Mouse (Mus musculus) kidney, postnatal 36 days (tissue): Measurements from ENCODE around the gene Srbd1.

Experiments used
- DNase-seq, 2 experiments: peaks; one replicate each; pipeline ENCODE4 v3.0.0; 2021 to 2022; ENCODE audit warnings: mixed read lengths in 2 of 2

Gene Srbd1

DNA sequence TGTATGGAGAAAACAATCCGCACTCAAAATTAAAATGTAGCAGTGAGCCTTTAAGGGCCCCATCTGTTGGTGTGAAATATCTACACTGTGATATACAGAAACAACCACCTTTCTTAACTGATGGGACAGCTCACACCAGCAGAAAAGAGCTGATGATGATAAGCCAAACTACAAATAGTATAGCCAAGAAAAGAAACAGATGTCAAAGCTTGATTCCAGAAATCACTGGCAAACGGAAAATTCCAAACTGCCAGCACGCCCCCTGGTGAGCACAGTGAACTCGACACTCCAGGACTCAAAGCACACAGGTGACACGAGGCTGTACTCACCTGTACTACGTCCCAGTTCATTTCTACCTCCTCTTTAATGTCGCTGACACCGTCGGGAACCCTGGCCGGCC, 9.1 kb downstream of the Srbd1 start:
- DNase-seq, result peak in 1 of 2 experiments; percentile 13

DNA sequence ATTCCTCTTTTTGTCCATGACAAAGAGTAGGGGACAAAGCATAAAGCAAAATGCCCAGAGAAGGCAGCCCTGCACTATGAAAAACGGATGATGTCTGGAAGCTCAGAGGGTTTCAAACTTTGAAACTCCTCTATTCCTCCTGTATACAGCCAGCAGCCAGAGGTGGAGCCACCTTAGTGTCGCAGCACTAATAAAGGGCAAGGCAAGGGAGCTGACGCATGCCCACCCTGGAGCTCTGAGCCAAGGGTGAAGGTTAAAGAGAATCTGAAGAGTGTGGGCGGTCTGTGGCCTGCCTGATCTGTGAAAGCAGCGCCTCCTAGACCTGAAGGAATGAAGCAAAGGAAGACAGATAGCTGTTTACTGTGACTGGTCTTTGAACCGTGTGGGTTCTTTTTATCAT, 10.5 kb downstream of the Srbd1 start:
- DNase-seq, result no peak

DNA sequence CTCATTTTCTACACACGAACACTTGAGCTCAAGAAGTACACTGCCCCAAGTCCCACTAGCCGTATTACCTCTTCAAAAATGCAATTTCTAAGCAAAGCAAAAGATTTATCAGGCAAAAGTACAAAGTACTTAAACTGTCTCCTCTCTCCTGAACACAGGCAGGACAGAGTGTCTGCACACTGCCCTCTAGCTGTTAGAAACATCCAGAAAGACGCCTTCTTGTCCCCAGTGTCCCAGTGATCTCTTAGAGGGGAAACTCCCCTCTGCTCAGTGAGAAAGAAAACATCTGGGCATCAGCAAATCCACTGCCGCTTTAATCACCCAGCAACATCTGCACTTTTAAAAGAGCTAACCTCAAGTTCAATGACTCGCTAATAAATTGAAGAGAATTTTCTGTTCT, 12.4 kb downstream of the Srbd1 start:
- peak; percentile 40 to 47 for DNase-seq

DNA sequence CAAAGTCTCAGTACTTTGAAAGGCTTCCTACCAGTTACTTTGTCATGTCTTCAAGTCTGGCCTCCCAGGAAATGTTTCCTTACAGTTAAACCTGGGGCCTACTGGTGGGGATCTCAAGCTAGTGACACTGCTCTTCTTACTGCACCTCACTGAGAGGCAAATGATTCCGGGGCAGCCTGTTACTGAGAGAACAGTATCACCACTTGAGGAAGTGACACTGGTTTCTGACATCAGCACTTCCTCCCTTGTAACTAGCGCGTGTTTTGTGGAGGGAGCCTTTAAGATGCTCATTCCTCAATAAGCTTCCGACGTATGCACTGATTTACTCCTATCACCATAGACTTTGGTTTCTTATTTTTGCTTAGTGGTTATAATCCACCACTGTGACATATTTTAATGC, 16.8 kb downstream of the Srbd1 start:
- no peak for DNase-seq

DNA sequence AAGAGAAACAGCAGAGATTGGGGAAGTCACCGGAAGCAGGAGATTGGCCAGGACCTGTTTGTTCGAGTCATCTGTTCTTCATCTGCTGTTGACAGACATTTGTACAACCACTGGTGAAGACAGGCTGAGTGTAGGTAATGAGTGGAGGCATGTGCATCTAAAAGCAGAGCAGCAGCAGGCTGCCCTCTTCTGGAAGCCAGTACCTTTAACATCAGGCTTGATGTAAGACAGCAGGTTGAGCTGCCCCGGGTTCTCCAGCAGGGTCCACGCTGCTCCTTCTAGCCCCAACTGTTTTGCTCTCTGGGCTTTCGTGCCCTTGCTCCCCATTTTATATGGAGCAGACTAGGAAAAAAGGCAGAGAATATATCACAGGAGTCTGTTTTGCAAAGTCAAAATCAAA, 19.1 kb downstream of the Srbd1 start:
- peak in 1 of 2 experiments; percentile 16 for DNase-seq

DNA sequence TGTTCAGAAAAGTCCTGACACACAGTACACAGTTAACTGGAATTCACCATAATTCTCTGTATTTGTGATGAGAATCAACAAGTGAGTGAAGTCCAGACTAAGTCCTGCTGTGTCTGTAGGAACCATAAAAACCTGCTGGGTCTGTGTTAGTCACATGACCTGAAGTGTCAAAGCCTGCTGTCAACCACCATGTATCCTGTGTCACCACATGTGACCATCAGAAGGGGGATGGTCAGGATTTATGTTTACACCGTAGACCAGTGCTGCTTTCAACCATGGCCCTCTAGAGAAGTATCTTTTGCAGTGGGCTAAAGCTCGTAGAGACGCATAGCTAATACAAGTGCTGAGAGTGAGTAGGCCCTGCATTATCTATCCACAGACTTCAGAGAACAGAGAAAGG, 21.8 kb downstream of the Srbd1 start:
- DNase-seq, result no peak

DNA sequence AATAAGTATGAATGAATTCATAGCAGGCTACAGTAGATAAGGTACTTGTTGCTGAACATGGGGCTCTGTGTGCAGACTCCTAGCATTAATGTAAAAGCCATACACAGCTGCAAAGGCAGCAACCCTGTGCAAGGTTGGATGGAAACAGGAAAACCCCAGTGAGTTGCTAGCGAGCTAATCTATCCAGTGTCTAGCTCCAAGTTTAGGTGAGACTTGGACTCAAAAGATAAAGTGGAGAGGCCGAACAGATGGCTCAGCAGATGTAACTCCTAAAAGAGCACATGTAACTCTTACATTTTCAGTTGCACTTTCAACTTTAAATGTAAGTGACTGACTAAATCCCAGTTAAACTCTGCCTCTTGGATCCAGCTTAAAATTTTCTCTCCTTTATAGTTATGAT, 48.1 kb downstream of the Srbd1 start:
- DNase-seq, result no peak

DNA sequence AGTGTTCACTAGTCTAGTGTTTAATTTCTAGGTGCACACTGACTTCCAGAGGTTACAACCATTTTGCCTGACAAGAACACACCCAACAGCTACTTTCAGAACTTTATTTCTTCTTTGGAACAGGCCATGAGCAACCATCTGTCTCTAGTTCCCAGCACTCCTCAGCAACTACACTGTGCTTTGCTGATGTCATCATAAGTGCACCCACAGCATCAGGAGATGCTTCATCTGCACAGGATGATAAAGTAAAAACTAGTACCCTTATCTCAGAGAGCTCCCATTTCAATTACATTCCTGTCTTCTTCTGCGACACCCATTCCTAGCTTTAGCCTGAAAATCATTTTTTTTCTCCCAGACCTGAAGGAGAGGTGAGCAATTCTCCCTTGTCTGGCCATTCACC, 51.9 kb downstream of the Srbd1 start:
- DNase-seq, result no peak

DNA sequence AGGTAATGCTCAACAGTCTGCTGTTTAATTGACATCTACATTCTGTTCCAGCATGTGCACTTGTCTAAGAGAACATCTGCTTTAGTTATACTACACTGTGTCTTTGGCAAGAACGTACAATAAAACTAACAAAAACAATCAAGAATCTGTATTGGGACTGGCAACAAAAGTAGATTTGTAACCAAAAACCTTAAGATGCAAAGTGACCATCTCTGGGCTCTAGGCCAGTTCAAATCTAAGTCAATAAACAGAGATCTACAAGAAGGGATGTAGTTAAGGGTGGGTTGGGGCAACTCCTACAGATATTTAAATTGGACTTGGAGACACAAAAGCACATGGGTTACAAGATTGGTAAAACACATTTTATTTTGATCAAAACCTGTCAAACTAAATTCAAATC, 53.3 kb downstream of the Srbd1 start:
- no peak for DNase-seq

DNA sequence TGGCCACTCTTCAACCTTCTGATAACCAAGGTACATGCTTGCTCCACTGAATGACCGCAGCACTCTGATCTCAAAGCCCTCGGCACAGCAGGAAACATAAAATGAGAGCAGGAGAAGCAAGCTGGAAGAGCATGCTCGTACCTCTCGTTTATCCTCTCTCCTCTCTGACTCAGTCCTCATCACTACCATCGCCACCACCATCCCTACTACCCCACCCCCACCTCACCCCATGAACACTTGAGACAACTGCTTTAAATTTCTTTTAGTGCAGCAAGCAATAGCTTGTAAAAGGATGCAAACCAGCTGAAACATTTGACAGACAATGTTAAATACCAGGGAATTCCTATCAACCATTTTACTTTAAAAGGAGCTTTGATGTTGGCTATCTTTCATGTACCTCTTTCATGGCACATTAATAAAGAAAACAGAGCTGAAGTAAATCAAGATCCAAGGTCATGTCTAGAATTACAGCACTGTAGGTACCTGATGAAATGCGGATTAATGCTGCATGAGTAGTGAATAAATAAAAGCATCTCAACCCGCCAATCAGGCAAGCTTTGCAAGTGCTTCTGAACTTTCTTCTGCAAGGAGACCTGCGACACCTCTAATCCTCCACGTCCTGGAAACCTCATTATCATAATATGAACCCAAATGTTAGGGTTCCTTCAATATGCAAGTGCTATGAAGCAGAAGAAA, 54.9 kb downstream of the Srbd1 start:
- DNase-seq, result no peak

DNA sequence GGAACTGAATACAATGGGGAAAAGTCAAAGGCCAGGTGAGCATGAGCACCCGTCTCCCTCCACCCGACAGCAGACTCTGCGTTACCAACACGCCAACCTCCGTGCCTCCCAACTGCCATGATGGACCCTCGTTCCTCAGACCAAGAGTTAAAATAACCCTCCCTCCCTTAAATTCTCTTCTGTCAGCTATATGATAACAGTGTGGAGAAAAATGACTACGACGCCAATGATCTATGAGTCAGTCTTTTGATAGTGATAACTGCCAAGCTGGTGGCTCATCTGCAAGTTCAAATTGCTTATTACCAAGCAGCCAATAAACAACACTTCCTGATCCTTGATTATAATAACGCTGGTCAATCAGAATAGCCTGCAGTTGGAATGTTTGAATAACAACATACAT, 57.1 kb downstream of the Srbd1 start:
- DNase-seq, result no peak

DNA sequence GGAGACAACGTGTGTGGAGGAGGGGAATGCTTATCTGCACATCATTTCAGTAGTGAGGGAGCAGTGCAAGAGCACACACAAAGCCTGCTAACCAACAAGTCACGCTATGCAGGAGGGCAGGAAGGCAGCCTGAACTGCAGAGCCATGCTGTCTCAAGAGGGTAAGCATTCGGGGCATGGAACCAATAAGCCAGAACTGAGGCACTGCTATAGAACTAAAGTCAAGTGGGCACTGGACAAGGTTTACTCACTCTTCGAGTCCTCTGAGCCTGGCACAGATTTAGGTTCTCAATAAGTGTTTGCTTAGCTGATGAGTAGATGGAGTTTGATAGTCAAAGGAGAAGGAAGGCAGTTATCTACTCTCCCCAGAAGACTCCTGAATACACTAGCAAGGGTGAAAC, 58.8 kb downstream of the Srbd1 start:
- DNase-seq, result no peak

DNA sequence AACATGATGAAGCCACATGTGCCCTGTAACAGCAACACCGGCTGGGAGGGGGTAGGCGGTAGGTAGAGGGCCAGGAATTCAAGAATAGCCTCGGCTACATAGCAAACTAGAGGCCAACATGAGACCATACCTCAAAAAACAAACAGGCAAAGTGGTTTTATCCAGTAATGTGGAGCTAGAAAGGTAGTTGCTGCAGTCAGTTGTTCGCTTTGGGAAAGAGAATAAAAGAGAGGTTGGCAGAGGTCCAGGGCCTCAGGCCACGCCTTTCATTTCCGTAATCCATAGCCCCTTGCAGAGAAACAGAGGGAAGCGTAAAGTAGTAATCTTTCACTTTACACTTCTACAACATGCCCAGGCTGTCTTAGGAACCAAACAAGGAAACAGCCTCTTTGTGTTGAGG, 61.8 kb downstream of the Srbd1 start:
- DNase-seq, result peak in 1 of 2 experiments; percentile 21

DNA sequence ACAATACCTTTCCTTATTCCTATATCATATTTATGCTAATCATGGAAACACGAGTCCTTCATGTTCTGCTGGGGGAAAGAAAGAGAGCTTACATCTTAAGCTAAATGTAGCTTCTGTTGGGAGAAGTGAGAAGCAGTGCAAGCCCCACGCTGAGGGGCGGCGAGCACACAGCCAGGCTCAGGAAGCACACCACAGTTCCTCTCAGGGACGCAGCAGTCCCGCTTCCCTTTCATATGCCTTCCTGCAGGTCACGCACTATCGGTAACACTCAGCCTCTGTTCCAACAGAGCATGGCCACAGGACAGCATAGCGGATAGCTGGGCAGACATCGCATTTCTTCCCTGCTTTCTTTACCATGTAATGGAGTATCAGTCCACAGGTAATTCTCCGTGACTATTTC, 66.9 kb downstream of the Srbd1 start:
- no peak for DNase-seq

DNA sequence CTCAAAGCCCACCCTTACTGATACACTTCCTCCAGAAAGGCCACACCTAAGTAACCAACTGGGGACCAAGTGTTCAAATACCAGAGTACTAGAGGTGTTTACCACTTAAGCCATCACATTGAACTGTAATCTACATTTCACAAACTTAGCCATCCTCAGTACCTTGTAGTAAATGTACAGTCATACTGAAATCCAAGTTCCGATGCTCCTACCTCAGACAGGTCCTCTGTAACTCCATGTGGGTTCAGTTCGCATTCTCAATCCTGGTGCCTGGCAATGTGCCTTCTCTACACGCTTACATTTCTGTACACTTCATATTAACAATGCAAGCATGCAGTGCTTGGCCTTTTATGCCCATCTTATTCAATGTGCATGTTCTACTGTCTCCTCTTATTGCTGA, 77.5 kb downstream of the Srbd1 start:
- no peak for DNase-seq

DNA sequence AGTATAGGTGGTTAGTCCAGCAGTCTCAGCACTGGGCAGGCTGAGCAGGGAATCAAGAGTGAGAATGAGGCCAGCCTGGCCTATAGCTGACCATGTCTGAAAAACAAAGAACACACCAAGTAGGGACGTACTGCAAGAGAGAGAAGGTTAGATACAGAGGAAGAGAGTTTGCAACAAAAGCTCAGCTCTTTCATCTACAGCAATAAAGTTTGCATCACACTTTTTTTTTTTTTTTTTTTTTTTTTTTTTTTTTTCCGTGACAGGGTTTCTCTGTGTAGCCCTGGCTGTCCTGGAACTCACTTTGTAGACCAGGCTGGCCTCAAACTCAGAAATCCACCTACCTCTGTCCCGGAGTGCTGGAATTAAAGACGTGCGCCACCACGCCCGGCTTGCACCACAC, 79.1 kb downstream of the Srbd1 start:
- DNase-seq, result no peak

DNA sequence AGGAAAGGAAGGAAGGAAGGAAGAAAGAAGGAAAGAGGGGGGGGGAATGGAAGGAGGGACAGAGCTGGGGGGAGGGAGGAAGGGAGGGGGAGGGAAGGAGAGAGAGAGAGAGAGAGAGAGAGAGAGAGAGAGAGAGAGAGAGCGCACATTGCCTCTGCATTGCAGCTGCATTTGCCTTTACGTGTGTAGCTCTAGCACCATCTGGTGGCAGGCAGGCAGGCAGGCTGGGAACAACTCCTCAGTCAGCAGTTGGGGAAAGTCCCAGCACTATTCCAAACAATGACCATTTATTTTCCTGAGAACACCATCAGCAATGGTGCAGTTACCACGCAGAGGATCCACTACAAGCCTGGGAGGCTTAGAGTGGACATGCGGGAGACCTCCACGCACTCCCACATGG, 81.5 kb downstream of the Srbd1 start:
- DNase-seq, result peak; percentile 48 to 83

DNA sequence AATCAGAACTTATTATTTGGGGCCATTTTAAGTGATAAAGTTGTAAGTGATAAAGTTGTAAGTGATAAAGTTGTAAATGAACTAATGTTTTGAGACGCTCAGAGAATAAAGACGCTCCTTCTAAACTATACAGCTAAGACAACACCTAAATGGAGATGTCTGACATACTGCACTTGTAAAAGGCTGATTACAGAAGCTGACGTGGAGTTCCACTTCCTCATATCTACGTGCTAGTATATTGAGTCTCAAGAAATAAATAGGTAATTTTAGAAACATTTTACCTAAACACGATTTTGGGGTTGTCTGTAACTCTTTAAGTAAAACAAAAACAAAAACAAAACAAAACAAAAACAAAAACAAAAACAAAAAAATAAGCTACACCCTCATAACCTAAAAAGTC, 84.1 kb downstream of the Srbd1 start:
- no peak for DNase-seq

DNA sequence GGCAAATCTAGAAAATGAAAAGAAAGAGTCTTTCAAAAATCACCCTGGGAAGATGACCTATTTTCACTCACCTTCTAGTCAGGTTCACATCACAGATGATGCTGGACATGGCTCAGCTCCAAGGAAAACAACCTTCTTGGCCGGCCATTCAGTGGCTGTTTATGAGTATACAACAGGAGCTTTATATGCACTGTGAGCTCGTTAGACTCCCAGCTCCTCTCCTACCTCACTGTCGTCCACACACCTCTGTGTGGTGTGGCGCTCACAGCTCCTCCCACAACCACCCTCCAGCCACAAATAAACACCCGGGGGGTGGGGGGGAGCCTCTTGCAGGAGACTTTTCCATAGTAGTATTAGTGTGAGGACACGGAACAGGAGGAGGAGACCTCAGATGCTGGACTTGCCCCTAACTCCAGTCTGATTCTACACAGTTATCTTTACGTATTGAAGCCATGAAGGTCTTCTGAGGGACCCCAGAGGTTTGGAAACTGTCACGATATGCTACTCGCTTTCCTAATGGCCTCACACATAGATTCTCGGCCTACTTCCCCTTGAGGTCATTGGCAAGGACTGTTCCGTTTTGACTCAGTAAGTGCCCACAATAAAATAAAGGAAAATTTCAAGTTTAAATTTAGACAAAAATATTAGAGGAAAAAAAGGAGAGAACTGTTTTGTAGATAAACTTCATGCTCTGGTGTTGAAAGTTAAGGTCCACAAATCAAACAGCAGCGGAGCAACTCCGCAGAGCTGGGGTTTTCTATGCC, 104.6 kb downstream of the Srbd1 start:
- peak in 1 of 2 experiments; percentile 17 for DNase-seq

DNA sequence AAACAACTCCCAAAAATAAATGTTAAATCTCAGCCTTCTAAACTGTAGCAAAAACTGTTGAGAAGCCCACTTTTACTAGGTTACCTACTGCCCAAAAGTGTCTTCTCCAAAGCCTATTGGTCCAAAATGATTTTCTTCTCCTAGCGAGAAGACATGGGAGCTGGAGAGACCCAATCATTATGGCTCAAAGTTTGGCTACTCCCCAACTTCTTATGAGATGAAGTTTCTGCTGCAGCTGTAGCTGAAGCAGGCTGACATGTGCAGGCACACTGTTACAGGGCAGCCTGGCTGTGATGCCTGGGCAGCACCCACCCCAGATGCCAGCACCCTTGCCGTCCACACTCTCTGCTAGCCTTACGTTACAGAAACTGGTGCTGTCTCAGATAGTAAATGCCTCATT, 105.2 kb downstream of the Srbd1 start:
- DNase-seq, result no peak

DNA sequence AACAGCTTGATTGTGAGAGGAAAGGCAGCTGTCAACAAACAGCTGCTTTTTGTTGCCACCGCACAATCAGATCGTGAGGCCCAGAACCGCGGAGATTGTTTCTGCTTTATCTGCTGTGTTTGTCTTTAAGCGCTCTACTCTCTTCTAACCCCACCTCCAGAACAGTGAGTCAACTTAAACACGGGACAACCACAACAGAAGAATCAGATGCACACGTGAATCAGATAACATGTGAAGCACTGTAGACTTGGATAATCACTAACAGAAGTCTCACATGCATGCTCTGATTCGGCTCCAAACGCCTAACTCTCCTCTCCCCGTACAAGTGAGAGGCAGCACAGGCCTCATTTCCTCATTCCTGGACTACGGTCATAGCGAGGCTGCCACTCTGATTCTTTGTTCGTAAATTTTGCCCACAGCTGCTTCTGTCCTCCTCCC, 106.7 kb downstream of the Srbd1 start:
- DNase-seq, result peak; percentile 11 to 13

DNA sequence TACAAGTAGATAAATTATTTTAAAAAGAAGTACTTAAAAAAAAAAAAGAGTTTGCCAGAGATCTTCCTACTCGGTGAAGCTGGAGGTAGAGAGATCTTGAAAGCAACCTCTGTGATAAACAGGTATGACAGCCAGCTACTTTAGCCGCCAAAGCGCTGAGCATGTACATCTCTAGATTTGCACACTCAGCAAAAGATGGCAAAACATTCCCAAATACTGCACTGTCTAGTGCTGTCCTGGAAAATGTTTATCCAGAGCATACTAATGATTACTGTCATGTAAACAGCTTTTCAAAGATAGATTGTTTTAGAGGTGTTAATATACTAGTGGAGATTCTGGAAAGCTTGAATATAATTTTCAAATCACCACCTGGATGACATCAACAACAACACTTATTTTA, 109.4 kb downstream of the Srbd1 start:
- no peak for DNase-seq

DNA sequence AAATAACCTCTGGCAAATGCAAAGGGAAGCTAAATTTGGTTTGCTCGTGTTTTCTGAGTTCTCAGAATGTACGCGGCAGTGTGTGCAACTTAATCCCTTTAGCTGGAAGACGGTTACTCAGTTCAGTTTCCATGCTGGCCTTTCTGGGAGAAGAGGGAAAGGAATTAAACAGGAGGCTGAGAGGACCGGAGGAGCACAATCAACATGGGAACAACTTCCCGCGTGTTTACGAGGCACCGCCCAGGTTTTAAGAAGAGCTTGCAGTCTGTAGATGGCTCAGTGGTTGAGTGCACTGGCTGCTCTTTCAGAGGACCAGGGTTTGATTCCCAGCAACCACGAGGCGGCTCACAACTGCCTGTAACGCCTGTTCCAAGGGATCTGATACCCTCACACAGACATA, 109.8 kb downstream of the Srbd1 start:
- peak in 1 of 2 experiments; percentile 12 for DNase-seq

DNA sequence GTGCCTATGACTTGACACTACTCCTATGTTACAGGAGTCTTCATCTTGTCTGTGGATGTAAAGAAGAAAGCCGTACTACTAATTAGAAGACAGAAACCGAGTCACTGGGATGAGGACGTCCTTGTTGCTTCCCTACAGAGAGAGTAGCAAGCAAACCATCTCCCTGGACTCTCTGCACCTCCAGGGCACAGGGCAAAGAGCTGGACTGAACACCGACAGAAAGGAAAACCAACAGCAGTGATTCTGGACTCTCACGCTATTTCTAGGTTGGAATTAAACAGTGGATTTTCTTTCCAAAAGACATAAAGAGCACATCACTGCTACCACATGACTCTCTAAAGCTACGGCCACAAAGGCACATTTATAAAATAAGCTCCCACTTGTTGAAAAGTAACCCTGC, 110.3 kb downstream of the Srbd1 start:
- DNase-seq, result peak; percentile 27 to 29
